Mouse (Mus musculus): ENCODE measurements around the gene Fbh1. TPM values are rescaled to one million over a fixed set of nuclear protein-coding genes. Genes with fewer than 3 reads are reported as not detected.
A peak's percentile ranks its signal among the peaks of the same experiment; 100 is the strongest.

Gene Fbh1
- total RNA-seq (2017), result 61.3 and 77.8 TPM in 2 replicates

DNA sequence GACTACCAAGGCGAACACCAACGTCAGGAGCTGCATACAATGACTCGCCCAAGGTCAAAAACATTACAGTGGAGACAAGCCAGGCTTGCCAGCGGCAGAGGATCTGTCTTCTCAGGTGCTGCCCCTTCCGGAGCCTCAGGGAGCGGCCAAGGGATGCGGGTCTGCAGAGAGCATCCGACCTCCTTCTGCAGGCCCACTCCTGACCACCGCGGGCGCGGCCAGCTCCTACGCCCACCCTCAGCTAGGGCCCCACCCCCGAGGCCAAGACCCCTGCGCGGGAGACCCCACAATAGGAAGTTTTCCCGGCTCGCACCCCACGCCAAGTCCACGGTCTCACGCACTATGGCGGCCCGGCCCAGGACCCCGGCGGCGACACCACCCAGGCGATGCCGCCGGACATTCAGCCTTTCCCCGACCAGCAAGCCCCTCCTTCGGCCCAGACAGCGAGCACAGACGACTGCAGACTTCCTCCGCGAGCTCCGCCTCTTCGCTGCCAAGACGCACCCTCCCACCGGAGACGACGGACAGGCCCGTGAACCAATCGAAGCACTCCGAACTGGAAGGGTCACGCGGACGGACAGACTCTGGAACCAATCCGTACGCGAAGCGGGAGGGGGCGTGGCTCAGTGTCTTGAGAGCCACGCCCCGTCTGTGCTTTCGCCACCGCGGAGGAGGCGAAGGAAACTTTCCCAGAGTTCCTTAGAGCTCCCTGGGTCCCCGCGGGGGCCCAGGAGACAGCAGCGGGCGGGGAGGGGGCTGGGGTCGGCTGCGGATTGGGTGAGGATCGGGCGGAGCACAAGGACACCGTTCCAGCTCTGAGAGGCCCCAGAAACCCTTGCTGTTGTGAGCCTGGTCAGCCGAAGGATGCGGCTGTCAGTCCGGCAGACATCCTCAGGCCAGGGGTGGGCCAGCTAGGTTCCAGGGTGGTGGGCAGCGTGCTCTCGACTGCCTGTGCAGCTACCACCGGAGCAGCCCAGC, at the start of gene Fbh1, which contains the start of gene Ankrd16:
Gene Fbh1 (minus strand): TSS at position 492 of the 978 bp plus-strand sequence.
Gene Ankrd16 (plus strand): TSS at position 786 of the 978 bp plus-strand sequence.
- ATAC-seq (replicated peaks; ENCODE audit: low read depth, poor library complexity, severe bottlenecking), result peak; percentile 91

- ATAC-seq (replicated peaks; ENCODE audit: low read depth, poor library complexity, severe bottlenecking), result no peak
These were observed 24.0 kb upstream of the Fbh1 start for GRCm38 (mm10) chr2:11801299-11801930.

- ATAC-seq (replicated peaks; ENCODE audit: low read depth, poor library complexity, severe bottlenecking), result no peak; the same call in 1 of the 2 replicates
These were observed 20.6 kb upstream of the Fbh1 start for GRCm38 (mm10) chr2:11797930-11798364.

GRCm38 (mm10) chr2:11794668-11795067, 17.3 kb upstream of the Fbh1 start:
- ATAC-seq (replicated peaks; ENCODE audit: low read depth, poor library complexity, severe bottlenecking), result no peak

GRCm38 (mm10) chr2:11784159-11784558, 6.8 kb upstream of the Fbh1 start:
- no peak for ATAC-seq (replicated peaks; ENCODE audit: low read depth, poor library complexity, severe bottlenecking)

GRCm38 (mm10) chr2:11778087-11778823, 873 bp upstream of the Fbh1 start:
- peak; percentile 76 for ATAC-seq (replicated peaks; ENCODE audit: low read depth, poor library complexity, severe bottlenecking)

- ATAC-seq (replicated peaks; ENCODE audit: low read depth, poor library complexity, severe bottlenecking), result no peak
These were observed 967 bp downstream of the Fbh1 start for GRCm38 (mm10) chr2:11776415-11776814.

DNA sequence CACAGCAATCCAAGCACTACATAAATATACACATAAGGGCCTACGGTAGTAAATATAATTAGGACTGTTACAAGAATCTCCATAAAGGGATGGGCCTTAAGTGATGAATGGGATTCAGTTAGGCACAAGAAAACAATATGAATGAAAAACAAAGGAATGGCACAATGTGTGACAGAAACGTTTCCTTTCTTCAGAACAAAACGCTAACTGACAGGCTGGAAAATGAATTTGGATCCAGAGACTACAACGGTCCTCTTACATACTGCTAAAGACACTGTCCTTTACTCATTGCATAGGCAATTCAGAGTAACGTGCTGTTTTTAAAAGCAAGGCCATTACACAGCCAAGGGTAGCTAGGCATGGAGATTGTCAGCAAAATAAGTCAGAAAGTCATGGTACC, 2.3 kb downstream of the Fbh1 start:
- no peak for ATAC-seq (replicated peaks; ENCODE audit: low read depth, poor library complexity, severe bottlenecking)

GRCm38 (mm10) chr2:11774426-11774825, 3.0 kb downstream of the Fbh1 start:
- ATAC-seq (replicated peaks; ENCODE audit: low read depth, poor library complexity, severe bottlenecking), result no peak

GRCm38 (mm10) chr2:11772401-11772800, 5.0 kb downstream of the Fbh1 start:
- ATAC-seq (replicated peaks; ENCODE audit: low read depth, poor library complexity, severe bottlenecking), result no peak

- ATAC-seq (replicated peaks; ENCODE audit: low read depth, poor library complexity, severe bottlenecking), result no peak
These were observed 5.7 kb downstream of the Fbh1 start for GRCm38 (mm10) chr2:11771701-11772100.

- ATAC-seq (replicated peaks; ENCODE audit: low read depth, poor library complexity, severe bottlenecking), result no peak
These were observed 10.2 kb downstream of the Fbh1 start for GRCm38 (mm10) chr2:11767161-11767545.

GRCm38 (mm10) chr2:11766485-11767160, 10.8 kb downstream of the Fbh1 start:
- ATAC-seq (replicated peaks; ENCODE audit: low read depth, poor library complexity, severe bottlenecking), result 0 out of 2 replicates have a peak, but pooled peaks have one; percentile 27

GRCm38 (mm10) chr2:11765694-11766093, 11.7 kb downstream of the Fbh1 start:
- ATAC-seq (replicated peaks; ENCODE audit: low read depth, poor library complexity, severe bottlenecking), result no peak

DNA sequence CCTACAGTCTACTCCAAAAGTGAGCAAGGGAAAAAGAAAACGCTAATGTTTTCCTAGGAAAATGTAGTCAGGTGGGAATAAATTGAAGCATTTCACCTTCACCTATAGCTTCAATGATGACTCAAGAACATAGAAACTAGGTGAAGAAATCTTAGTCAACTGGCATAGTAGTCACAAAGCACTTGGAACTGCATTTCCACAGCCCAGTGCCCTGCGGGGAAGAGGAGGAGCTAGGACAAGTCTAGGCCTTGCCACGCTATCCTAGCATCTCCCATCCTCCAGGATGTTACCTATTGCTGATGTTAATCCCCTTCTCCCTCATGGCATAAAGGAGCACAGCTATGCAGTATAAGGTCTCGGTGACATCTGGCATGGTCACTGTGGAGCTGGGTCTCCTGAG, 14.8 kb downstream of the Fbh1 start:
- no peak for ATAC-seq (replicated peaks; ENCODE audit: low read depth, poor library complexity, severe bottlenecking)

GRCm38 (mm10) chr2:11739516-11740051, 37.8 kb downstream of the Fbh1 start:
- peak; percentile 97 for ATAC-seq (replicated peaks; ENCODE audit: low read depth, poor library complexity, severe bottlenecking)

- no peak for ATAC-seq (replicated peaks; ENCODE audit: low read depth, poor library complexity, severe bottlenecking)
These were observed 38.6 kb downstream of the Fbh1 start for GRCm38 (mm10) chr2:11738794-11739193.

GRCm38 (mm10) chr2:11735853-11736252, 41.5 kb downstream of the Fbh1 start:
- no peak for ATAC-seq (replicated peaks; ENCODE audit: low read depth, poor library complexity, severe bottlenecking)

DNA sequence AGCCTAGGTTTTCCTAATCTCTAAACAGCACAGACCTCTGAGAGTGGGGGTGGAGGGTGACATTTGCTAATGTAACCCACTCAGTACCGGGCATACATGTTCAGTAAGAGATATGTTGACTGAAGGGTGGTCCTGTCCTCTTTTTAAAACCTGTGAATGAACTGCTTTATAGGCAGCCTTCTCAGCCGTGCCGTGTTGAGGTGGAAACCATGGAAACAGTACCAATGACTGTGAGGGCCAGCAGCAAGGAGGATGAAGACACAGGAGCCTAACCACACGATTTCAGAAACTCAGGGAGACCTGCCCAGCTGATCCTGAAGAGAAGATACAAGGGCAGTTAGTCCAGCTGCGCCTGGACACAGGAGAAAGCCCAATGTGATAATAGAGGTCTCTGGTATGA, 44.4 kb downstream of the Fbh1 start:
- ATAC-seq (replicated peaks; ENCODE audit: low read depth, poor library complexity, severe bottlenecking), result no peak
